Mouse (Mus musculus) bone marrow, adult 2 months (tissue): Measurements from ENCODE around the gene Atp8b5. TPM values are rescaled to one million over a fixed set of nuclear protein-coding genes. Genes with fewer than 3 reads are reported as not detected.

Experiments
- H3K27ac ChIP-seq: fragments of 200-500 bp; 2 replicates; pipeline ENCODE4 v1.5.1; 2012; ENCODE audit warnings: low read depth, mild to moderate bottlenecking, control low read depth, inconsistent platforms, low read length; ENCODE audit not compliant: control insufficient read depth, poor library complexity, insufficient read depth
- H3K4me1 ChIP-seq: fragments of 200-500 bp; 2 replicates; pipeline ENCODE4 v1.6.1; 2011; ENCODE audit warnings: low read length; ENCODE audit not compliant: control insufficient read depth, insufficient read depth
- H3K4me3 ChIP-seq: fragments of 200-500 bp; replicated peaks from 2 replicates; pipeline ENCODE3; 2011; ENCODE audit warnings: mild to moderate bottlenecking, low read depth, low read length, control low read depth; ENCODE audit not compliant: control insufficient read depth
- CTCF ChIP-seq: fragments of 200-500 bp; IDR thresholded peaks from 2 replicates; pipeline ENCODE4 v1.5.1; 2011; ENCODE audit warnings: low read length, control low read depth; ENCODE audit not compliant: control insufficient read depth, insufficient read depth
- POLR2A ChIP-seq: fragments of 200-500 bp; IDR thresholded peaks from 2 replicates; pipeline ENCODE4 v1.6.1; 2011; ENCODE audit warnings: low read depth, mild to moderate bottlenecking, control low read depth, low read length, borderline replicate concordance; ENCODE audit not compliant: control insufficient read depth
- WGBS: fragments of 180-500 bp; shearing (Covaris S2); methylation state at CpG from one replicate; pipeline ENCODE4 v1.1.7; 2018; 5-methylcytosine and 5-hydroxymethylcytosine counted together
- polyA plus RNA-seq: library from polyadenylated mRNA; stranded (reverse); fragments of >200 nt; gene quantifications from 2 replicates; pipeline ENCODE4 v1.2.4, GENCODE M21; 2011; ENCODE audit warnings: low replicate concordance; ENCODE audit not compliant: missing spikeins, insufficient read depth, insufficient read length

Gene Atp8b5
- polyA plus RNA-seq, 1 experiment, result not detected

- no peak overlapping the region for H3K4me3 ChIP-seq
- TF ChIP-seq POLR2A (no peak), CTCF (no peak)
- no peaks in the 10 kb centered on the region for H3K4me1 ChIP-seq
- H3K27ac ChIP-seq, result no peak overlapping the region
- 81% methylated on average over 4 of the region's 4 CpGs for WGBS
Observed at GRCm38 (mm10) chr4:43245776-43246175, 21.2 kb upstream of the Atp8b5 start.

- Histone ChIP-seq H3K4me3 (no peak overlapping the region), H3K4me1 (no peaks in the 10 kb centered on the region), H3K27ac (no peak overlapping the region)
- TF ChIP-seq CTCF, result no peak
- TF ChIP-seq POLR2A, result no peak
- WGBS, result 76% methylated on average over 7 of the region's 7 CpGs
Observed at GRCm38 (mm10) chr4:43248026-43248425, 18.9 kb upstream of the Atp8b5 start.

DNA sequence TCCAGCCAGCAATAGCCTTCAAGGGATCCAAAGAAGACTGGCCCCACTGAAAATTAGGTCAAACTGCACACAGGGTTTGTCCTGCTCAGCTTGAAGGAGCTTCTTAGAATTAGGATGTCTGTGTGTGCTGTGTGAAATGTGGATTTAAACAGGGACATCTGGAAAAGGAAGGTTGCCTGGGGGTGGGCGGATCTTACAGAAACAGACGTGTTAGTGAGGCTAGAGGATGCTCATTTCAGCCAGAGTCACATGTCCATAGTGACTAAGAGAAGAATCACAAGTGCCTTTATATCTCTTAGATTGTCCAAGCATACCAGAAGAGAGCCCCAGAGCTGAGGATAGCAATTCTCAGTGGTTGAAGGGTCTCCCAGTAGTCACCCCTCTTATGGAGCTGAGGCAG, 18.1 kb upstream of the Atp8b5 start:
- H3K4me3 ChIP-seq, result no peak overlapping the region
- TF ChIP-seq POLR2A, result no peak
- no peak for TF ChIP-seq CTCF
- 76% methylated on average over 2 of the region's 2 CpGs for WGBS

GRCm38 (mm10) chr4:43251269-43251668, 15.7 kb upstream of the Atp8b5 start:
- no peaks in the 10 kb centered on the region for H3K4me1 ChIP-seq
- no peak for TF ChIP-seq CTCF
- no peak for TF ChIP-seq POLR2A
- 21% methylated on average over 6 of the region's 6 CpGs for WGBS
- no peak overlapping the region for H3K27ac ChIP-seq
- H3K4me3 ChIP-seq, result no peak overlapping the region

More for the DNA sequence above, 18.1 kb upstream of the Atp8b5 start:
- Histone ChIP-seq H3K27ac (no peak overlapping the region), H3K4me1 (no peaks in the 10 kb centered on the region)

- WGBS, result 82% methylated on average over 2 of the region's 2 CpGs
- TF ChIP-seq POLR2A (no peak), CTCF (no peak)
- Histone ChIP-seq H3K4me3 (no peak overlapping the region), H3K4me1 (no peaks in the 10 kb centered on the region), H3K27ac (no peak overlapping the region)
Observed at GRCm38 (mm10) chr4:43257040-43257439, 9.9 kb upstream of the Atp8b5 start.

GRCm38 (mm10) chr4:43258556-43258955, 8.4 kb upstream of the Atp8b5 start:
- WGBS, result 81% methylated on average over 4 of the region's 4 CpGs
- Histone ChIP-seq H3K4me3 (no peak overlapping the region), H3K27ac (no peak overlapping the region), H3K4me1 (no peaks in the 10 kb centered on the region; the same call in 1 of the 2 replicates)
- TF ChIP-seq CTCF (no peak), POLR2A (no peak)

DNA sequence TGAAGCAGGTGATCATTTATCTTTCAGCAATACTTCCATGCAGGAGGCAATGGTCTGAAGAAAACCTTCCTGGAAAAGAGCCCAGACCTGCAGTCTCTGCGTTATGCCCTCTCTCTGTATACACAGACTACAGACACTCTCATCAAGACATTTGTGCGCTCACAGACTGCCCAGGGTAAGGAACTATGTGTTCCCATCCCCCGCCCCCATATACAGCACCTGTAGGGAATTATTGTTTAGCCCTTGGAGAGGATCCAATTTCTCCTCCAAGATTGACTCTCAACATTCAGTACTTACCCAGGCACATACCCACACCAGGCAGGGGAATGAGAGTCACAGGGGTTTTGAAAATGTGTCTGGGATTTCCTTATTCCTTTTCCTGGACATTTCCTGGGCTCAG, 7.5 kb upstream of the Atp8b5 start:
- H3K4me3 ChIP-seq, result no peak overlapping the region
- no peaks in the 10 kb centered on the region; the same call in 1 of the 2 replicates for H3K4me1 ChIP-seq
- WGBS, result 80% methylated on average over 3 of the region's 3 CpGs
- H3K27ac ChIP-seq, result no peak overlapping the region
- no peak for TF ChIP-seq POLR2A
- no peak for TF ChIP-seq CTCF

- no peak overlapping the region for H3K4me3 ChIP-seq
- no peaks in the 10 kb centered on the region; the same call in 1 of the 2 replicates for H3K4me1 ChIP-seq
- TF ChIP-seq POLR2A, result no peak
- no peak for TF ChIP-seq CTCF
- 80% methylated on average over 5 of the region's 5 CpGs for WGBS
- no peak overlapping the region for H3K27ac ChIP-seq
Observed at GRCm38 (mm10) chr4:43260096-43260495, 6.9 kb upstream of the Atp8b5 start.

GRCm38 (mm10) chr4:43262821-43263220, 4.1 kb upstream of the Atp8b5 start:
- 36% methylated on average over 6 of the region's 6 CpGs for WGBS
- no peak for TF ChIP-seq CTCF
- TF ChIP-seq POLR2A, result no peak
- Histone ChIP-seq H3K4me1 (no peaks in the 10 kb centered on the region; the same call in 1 of the 2 replicates), H3K27ac (no peak overlapping the region), H3K4me3 (no peak overlapping the region)

DNA sequence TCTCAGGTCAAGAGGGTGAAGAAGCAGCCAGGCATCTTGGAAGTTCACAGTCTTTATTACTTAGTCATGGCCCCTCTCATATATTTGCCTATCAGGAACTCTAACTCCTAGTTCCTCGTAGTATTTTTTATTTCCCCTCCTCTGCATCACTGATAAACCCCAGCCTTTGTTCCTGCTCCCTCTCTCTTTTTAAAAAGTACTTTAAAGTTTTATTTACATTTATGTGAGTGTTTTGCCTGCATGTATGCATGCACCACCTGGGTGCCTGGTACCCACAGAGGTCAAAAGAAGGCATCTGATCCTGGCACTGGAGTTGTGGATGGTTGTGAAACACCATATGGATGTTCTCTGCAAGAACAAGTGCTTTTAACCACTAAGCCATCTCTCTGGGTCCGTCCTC, 813 bp upstream of the Atp8b5 start:
- WGBS, result 21% methylated on average over 2 of the region's 2 CpGs
- no peak for TF ChIP-seq POLR2A
- no peak for TF ChIP-seq CTCF
- Histone ChIP-seq H3K4me3 (no peak overlapping the region), H3K4me1 (no peaks in the 10 kb centered on the region; the same call in 1 of the 2 replicates), H3K27ac (no peak overlapping the region)
